Mouse (Mus musculus): ENCODE results near the gene Nup93. TPM values are rescaled to one million over a fixed set of nuclear protein-coding genes. Genes with fewer than 3 reads are reported as not detected.
A peak's percentile ranks its signal among the peaks of the same experiment; 100 is the strongest.

Gene Nup93
- total RNA-seq, 2 experiments from 2014 or later, result 62.9 to 66.3 TPM

DNA sequence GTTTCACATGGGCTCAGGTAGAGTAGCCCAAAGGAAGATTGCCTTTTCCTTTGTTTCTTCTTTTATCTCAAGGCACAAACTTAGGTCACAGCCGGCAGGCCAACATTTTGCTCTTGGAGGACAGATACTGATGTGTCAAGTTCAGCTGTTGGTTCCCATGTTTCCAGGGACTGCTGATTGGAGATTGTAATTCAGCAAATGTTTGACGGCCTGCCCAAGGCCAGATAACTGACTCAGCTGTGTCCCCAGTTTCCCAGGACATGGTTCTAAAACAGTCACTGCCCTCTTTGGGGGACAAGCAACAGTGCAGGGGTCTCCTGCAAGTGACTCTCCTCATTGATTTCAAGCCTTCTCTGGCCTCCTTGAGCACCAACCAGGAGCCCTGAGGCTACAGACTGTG lies 105.7 kb downstream of the Nup93 start:
- H3K27ac ChIP-seq, result no peak overlapping the region
- no peak for TF ChIP-seq CTCF (conservative IDR thresholded peaks at IDR 0.05)
- no peak for DNase-seq (ENCODE audit: low spot score in 2 of 2)
- no peak overlapping the region for H3K4me3 ChIP-seq

GRCm38 (mm10) chr8:94322083-94322482 lies 107.7 kb downstream of the Nup93 start:
- no peak overlapping the region for H3K4me3 ChIP-seq
- DNase-seq (ENCODE audit: low spot score in 2 of 2), result no peak
- no peak for TF ChIP-seq CTCF (conservative IDR thresholded peaks at IDR 0.05)
- H3K27ac ChIP-seq, result no peak overlapping the region

GRCm38 (mm10) chr8:94323041-94323440 lies 108.7 kb downstream of the Nup93 start:
- DNase-seq (ENCODE audit: low spot score in 2 of 2), result no peak
- H3K27ac ChIP-seq, result no peak overlapping the region
- H3K4me3 ChIP-seq, result no peak overlapping the region
- TF ChIP-seq CTCF (conservative IDR thresholded peaks at IDR 0.05), result no peak

DNA sequence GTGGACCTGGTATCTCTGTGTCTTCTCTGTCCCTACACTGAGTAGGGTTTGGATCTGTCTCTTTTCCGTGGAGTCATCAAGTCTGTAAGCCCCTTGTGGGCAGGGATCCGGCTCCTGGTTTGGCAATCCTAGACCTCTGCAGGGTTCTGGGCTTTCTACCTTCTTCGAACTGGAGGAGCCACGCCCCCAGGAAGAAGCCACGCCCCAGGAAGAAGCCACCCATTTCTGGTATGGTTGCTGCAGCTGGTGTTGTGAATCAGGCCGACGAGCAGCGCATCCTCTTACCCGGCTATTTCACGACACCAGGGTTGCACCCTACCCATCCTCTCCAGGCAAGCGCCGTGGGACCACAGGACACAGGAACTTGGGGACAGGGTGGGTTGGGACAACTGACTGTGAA lies 109.7 kb downstream of the Nup93 start:
- H3K27ac ChIP-seq, result no peak overlapping the region
- no peak overlapping the region for H3K4me3 ChIP-seq
- DNase-seq (ENCODE audit: low spot score in 2 of 2), result no peak
- TF ChIP-seq CTCF (conservative IDR thresholded peaks at IDR 0.05), result no peak

GRCm38 (mm10) chr8:94326016-94326415 lies 111.7 kb downstream of the Nup93 start:
- Histone ChIP-seq H3K27ac (no peak overlapping the region), H3K4me3 (no peak overlapping the region)
- no peak for DNase-seq (ENCODE audit: low spot score in 2 of 2)

GRCm38 (mm10) chr8:94328932-94329728 lies 114.8 kb downstream of the Nup93 start, which contains the start of gene Slc12a3:
TSS of gene Slc12a3 (plus strand) at chr8:94329201.
- H3K27ac ChIP-seq, result no peak within 1 kb of the TSS
- no peak within 1 kb of the TSS for H3K4me3 ChIP-seq
- no peak for TF ChIP-seq CTCF (conservative IDR thresholded peaks at IDR 0.05)
- no peak for DNase-seq (ENCODE audit: low spot score in 2 of 2)

More at GRCm38 (mm10) chr8:94326016-94326415, 111.7 kb downstream of the Nup93 start:
- TF ChIP-seq CTCF (conservative IDR thresholded peaks at IDR 0.05), result no peak

- TF ChIP-seq CTCF (conservative IDR thresholded peaks at IDR 0.05), result peak; percentile 92
- no peak overlapping the region for H3K4me3 ChIP-seq
- H3K27ac ChIP-seq, result no peak overlapping the region
- peak in 1 of 2 experiments; percentile 59 for DNase-seq (ENCODE audit: low spot score in 2 of 2)
These were observed 116.4 kb downstream of the Nup93 start for GRCm38 (mm10) chr8:94330733-94331132.

DNA sequence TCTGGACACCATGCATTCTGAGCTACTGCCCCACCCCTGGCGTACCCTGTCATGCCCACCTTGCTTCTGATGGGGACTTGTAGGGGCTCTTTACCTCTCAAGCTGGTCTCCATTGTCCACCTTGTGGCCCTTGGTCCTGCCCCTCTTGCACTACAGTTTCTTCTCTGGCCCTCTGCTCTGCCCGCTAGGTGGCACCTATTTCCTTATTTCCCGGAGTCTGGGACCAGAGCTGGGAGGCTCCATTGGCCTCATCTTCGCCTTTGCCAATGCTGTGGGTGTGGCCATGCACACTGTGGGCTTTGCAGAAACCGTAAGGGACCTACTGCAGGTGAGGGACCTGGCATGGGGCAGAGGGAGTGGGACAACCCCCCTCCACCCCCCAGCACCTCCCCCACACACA lies 119.0 kb downstream of the Nup93 start:
- Histone ChIP-seq H3K27ac (no peak overlapping the region), H3K4me3 (no peak overlapping the region)
- DNase-seq (ENCODE audit: low spot score in 2 of 2), result no peak
- TF ChIP-seq CTCF (conservative IDR thresholded peaks at IDR 0.05), result peak; percentile 56

DNA sequence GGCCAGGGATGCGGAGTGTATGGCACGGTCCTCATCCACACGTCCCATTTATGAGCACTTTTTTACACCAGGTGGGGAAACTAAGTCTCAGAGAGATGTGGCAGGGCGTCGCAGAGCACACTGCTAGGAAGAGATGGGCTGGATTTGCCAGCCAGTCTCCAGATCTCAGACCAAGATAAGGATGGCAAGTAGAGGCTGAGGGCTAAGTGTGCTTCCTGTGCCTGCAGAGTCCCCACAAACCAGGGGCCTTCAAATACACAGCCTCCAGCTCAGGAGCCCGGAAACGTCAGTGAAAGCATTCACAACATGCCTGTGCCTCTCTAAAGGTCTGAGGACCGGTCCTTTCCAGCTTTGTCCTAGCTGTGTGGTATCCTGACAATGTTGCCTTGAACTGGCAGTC lies 123.2 kb downstream of the Nup93 start:
- Histone ChIP-seq H3K27ac (no peak overlapping the region), H3K4me3 (no peak overlapping the region)
- DNase-seq (ENCODE audit: low spot score in 2 of 2), result no peak
- TF ChIP-seq CTCF (conservative IDR thresholded peaks at IDR 0.05), result no peak

DNA sequence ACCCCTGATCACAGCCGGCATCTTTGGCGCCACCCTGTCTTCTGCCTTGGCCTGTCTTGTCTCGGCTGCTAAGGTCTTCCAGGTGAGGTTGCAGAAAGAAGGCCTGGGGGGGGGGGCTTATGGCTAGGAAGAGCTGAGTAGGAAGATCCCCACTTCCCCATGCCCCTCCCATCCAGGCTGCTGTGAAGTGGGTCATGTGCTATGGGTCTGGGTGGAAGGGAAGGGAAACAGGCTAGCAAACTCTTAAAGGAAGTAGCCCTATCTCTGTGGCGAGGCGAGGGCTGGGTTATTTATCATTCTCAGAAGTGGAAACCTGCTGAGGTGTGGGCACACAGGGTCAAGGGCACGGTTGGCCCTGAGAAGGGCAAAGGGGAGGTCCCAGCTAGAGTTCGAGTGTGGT lies 126.4 kb downstream of the Nup93 start:
- no peak overlapping the region for H3K27ac ChIP-seq
- no peak for DNase-seq (ENCODE audit: low spot score in 2 of 2)
- H3K4me3 ChIP-seq, result no peak overlapping the region
- TF ChIP-seq CTCF (conservative IDR thresholded peaks at IDR 0.05), result no peak

- DNase-seq (ENCODE audit: low spot score in 2 of 2), result no peak
- Histone ChIP-seq H3K4me3 (no peak overlapping the region), H3K27ac (no peak overlapping the region)
- TF ChIP-seq CTCF (conservative IDR thresholded peaks at IDR 0.05), result no peak
These were observed 128.3 kb downstream of the Nup93 start for GRCm38 (mm10) chr8:94342691-94343090.

GRCm38 (mm10) chr8:94343290-94343689 lies 128.9 kb downstream of the Nup93 start:
- peak; percentile 98 for TF ChIP-seq CTCF (conservative IDR thresholded peaks at IDR 0.05)
- peak overlapping the region; percentile 58 for H3K27ac ChIP-seq
- DNase-seq (ENCODE audit: low spot score in 2 of 2), result peak; percentile 85 to 89
- no peak overlapping the region for H3K4me3 ChIP-seq

DNA sequence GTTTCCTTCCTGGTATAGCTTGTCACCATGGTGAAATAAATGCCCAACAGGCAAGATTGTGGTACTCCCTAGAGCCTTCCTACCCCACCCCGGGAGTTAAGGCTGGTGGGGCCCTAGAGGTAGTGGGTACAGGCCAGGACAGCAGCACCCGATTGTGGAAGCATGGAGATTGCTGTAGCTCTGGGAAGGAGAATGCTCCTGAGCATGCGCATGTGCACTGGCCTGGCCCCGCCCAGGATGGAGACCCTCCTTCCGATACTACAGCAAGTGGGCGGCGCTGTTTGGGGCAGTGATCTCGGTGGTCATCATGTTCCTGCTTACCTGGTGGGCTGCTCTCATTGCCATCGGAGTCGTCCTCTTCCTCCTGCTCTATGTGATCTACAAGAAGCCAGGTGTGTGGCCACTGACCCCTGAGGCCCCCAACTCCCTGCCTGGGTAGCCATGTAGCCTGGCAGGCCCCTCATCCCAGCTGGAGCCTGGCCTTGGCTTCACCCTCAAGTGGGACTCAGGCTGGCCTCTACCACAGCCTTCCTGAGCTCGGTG lies 129.5 kb downstream of the Nup93 start:
- no peak for TF ChIP-seq CTCF (conservative IDR thresholded peaks at IDR 0.05)
- Histone ChIP-seq H3K4me3 (no peak overlapping the region), H3K27ac (peak overlapping the region; percentile 58)
- no peak for DNase-seq (ENCODE audit: low spot score in 2 of 2)

- TF ChIP-seq CTCF (conservative IDR thresholded peaks at IDR 0.05), result no peak
These were observed 131.3 kb downstream of the Nup93 start for GRCm38 (mm10) chr8:94345657-94346056.

More at GRCm38 (mm10) chr8:94345657-94346056, 131.3 kb downstream of the Nup93 start:
- no peak overlapping the region for H3K27ac ChIP-seq
- H3K4me3 ChIP-seq, result no peak overlapping the region
- DNase-seq (ENCODE audit: low spot score in 2 of 2), result no peak
